In genomic region chr5:113799691-113800090, GRCm38 (mm10) we compare ENCODE assay signal across 8 mouse cellular contexts. TPM values are rescaled to one million over a fixed set of nuclear protein-coding genes. Genes with fewer than 3 reads are reported as not detected.
A peak's percentile ranks its signal among the peaks of the same experiment; 100 is the strongest.
DNase-seq lines count a peak whose midpoint lies in the region; ATAC-seq and TF ChIP-seq lines count a peak whose summit lies in the region.
"Had no signal": no experiment of that assay in that cellular context is flagged by ENCODE, and none has a peak within 500 bp of the region (broad histone marks: within the 10 kb centered on the region; RNA-seq: fewer than 3 reads in every experiment).

No protein-coding gene starts in this region.

- H3K27me3 ChIP-seq in liver, adult 2 months (ENCODE audit: control insufficient read depth, insufficient read depth, low read length): no peaks in the 10 kb centered on the region
- H3K27me3 ChIP-seq in embryonic facial prominence, embryonic 12.5 days: no peaks in the 10 kb centered on the region
- no peaks in the 10 kb centered on the region for H3K27me3 ChIP-seq in hindbrain, postnatal 0 days (ENCODE audit: insufficient read depth, low read length)
- no peaks in the 10 kb centered on the region for H3K27me3 ChIP-seq in neural tube, embryonic 14.5 days (ENCODE audit: control insufficient read depth, insufficient read depth, low read length)

- no peak overlapping the region for H3K27ac ChIP-seq in liver, adult 2 months (replicated peaks; ENCODE audit: insufficient read depth, low read depth, low read length)
- H3K27ac ChIP-seq in embryonic facial prominence, embryonic 12.5 days: peak overlapping the region; percentile 91
- no peak overlapping the region for H3K27ac ChIP-seq in hindbrain, postnatal 0 days
- H3K27ac ChIP-seq in neural tube, embryonic 14.5 days (ENCODE audit: low read depth, low read length): peak overlapping the region; percentile 57; the same call in 1 of the 2 replicates

- H3K79me2 ChIP-seq in liver, adult 2 months (ENCODE audit: control insufficient read depth, insufficient read depth, low read length): no peaks in the 10 kb centered on the region

- peak overlapping the region; percentile 26; the same call in 1 of the 2 replicates for H3K4me3 ChIP-seq in liver, adult 2 months (ENCODE audit: insufficient read depth, low read depth, low read length)
- peak overlapping the region; percentile 59 for H3K4me3 ChIP-seq in embryonic facial prominence, embryonic 12.5 days
- H3K4me3 ChIP-seq in hindbrain, postnatal 0 days (ENCODE audit: low read length): no peak overlapping the region
- H3K4me3 ChIP-seq in neural tube, embryonic 14.5 days (ENCODE audit: low read depth, low read length): no peak overlapping the region

- no peak for ATAC-seq in embryonic facial prominence, embryonic 12.5 days (ENCODE audit: insufficient number of reproducible peaks, insufficient read depth, low FRiP score, low TSS enrichment)
- peak; percentile 27; the same call in 1 of the 2 replicates for ATAC-seq in hindbrain, postnatal 0 days
- no peak for ATAC-seq in neural tube, embryonic 14.5 days (ENCODE audit: low read depth)

- DNase-seq in liver, adult 2 months (ENCODE audit: extremely low read depth, low read depth, low spot score): no peak
- DNase-seq in liver: no peak
- DNase-seq in hindbrain, postnatal 0 days (ENCODE audit: low spot score): no peak
- DNase-seq in cerebellum, postnatal 4 days (ENCODE audit: low spot score in 2 of 2): no peak
- no peak for DNase-seq in urinary bladder, postnatal 25 days (ENCODE audit: low spot score)
- DNase-seq: cerebellum, postnatal 36 days had no signal

- no peak for TF ChIP-seq POLR2A in liver, adult 2 months (IDR thresholded peaks at IDR 0.05; ENCODE audit: extremely low read depth, insufficient read depth, low read length)

- no peaks in the 10 kb centered on the region for H3K36me3 ChIP-seq in liver, adult 2 months (ENCODE audit: control insufficient read depth, insufficient read depth, low read length)
- H3K36me3 ChIP-seq in embryonic facial prominence, embryonic 12.5 days: peaks cover 10% of the 10 kb centered on the region
- H3K36me3 ChIP-seq in hindbrain, postnatal 0 days (ENCODE audit: insufficient read depth, low read length): no peaks in the 10 kb centered on the region
- no peaks in the 10 kb centered on the region for H3K36me3 ChIP-seq in neural tube, embryonic 14.5 days (ENCODE audit: control insufficient read depth, insufficient read depth, low read length)

- peak overlapping the region; percentile 75 for H3K4me2 ChIP-seq in embryonic facial prominence, embryonic 12.5 days (replicated peaks)
- no peak overlapping the region; the same call in 1 of the 2 replicates for H3K4me2 ChIP-seq in hindbrain, postnatal 0 days (ENCODE audit: low read depth, low read length)
- H3K4me2 ChIP-seq in neural tube, embryonic 14.5 days (ENCODE audit: low read depth, low read length): 0 out of 2 replicates have a peak overlapping the region, but pooled peaks have one; percentile 6

- H3K9me3 ChIP-seq in embryonic facial prominence, embryonic 12.5 days: no peaks in the 10 kb centered on the region
- H3K9me3 ChIP-seq in hindbrain, postnatal 0 days (ENCODE audit: low read length): no peaks in the 10 kb centered on the region
- H3K9me3 ChIP-seq in neural tube, embryonic 14.5 days (ENCODE audit: control insufficient read depth, low read length): no peaks in the 10 kb centered on the region

- no peak overlapping the region for H3K9ac ChIP-seq in liver, adult 2 months (ENCODE audit: low read depth, low read length)
- H3K9ac ChIP-seq in embryonic facial prominence, embryonic 12.5 days: peak overlapping the region; percentile 34
- no peak overlapping the region for H3K9ac ChIP-seq in hindbrain, postnatal 0 days (replicated peaks; ENCODE audit: low read length)
- H3K9ac ChIP-seq in neural tube, embryonic 14.5 days (replicated peaks; ENCODE audit: low read depth, low read length): no peak overlapping the region

- no peaks in the 10 kb centered on the region for H3K4me1 ChIP-seq in liver, adult 2 months (ENCODE audit: control insufficient read depth, insufficient read depth, low read length)
- H3K4me1 ChIP-seq in embryonic facial prominence, embryonic 12.5 days: peaks cover 53% of the 10 kb centered on the region
- no peaks in the 10 kb centered on the region for H3K4me1 ChIP-seq in hindbrain, postnatal 0 days (ENCODE audit: insufficient read depth, low read length)
- H3K4me1 ChIP-seq in neural tube, embryonic 14.5 days (ENCODE audit: control insufficient read depth, insufficient read depth, low read length): peaks cover 5% of the 10 kb centered on the region

- WGBS in liver, adult 2 months: 59% methylated on average over 5 of the region's 5 CpGs
- WGBS in embryonic facial prominence, embryonic 12.5 days: 19% methylated on average over 5 of the region's 5 CpGs
- WGBS in hindbrain, postnatal 0 days: 41% methylated on average over 5 of the region's 5 CpGs
- 47% methylated on average over 5 of the region's 5 CpGs for WGBS in neural tube, embryonic 14.5 days

- TF ChIP-seq CTCF in liver, adult 2 months (IDR thresholded peaks at IDR 0.05; ENCODE audit: low read depth, low read length): no peak
- TF ChIP-seq CTCF in hindbrain, postnatal 0 days (IDR thresholded peaks at IDR 0.05; ENCODE audit: low read depth): no peak

RNA-seq across cellular contexts. Expression of gene Tmem119, which starts 0.6 kb away (rescaled TPM):
- total RNA-seq in liver, adult 2 months (2014; rRNA removed): 0.27 and 0.46 TPM in 2 replicates
- polyA plus RNA-seq in liver, adult 2 months (2012; rRNA removed): 0.73 and 0.83 TPM in 2 replicates
- 116 and 118 TPM in 2 replicates for polyA plus RNA-seq in embryonic facial prominence, embryonic 12.5 days (2016; fragmentation: Nextera tagmentation; extraction: Ambion mirVana)
- total RNA-seq in hindbrain, postnatal 0 days (2014; rRNA removed): 5.2 and 9.2 TPM in 2 replicates
- 7.3 and 7.6 TPM in 2 replicates for polyA plus RNA-seq in hindbrain, postnatal 0 days (2015; fragmentation: Nextera tagmentation; extraction: Ambion mirVana)
- 0.99 and 5.2 TPM in 2 replicates for polyA plus RNA-seq in neural tube, embryonic 14.5 days (2014; fragmentation: Nextera tagmentation; extraction: Ambion mirVana)

RNA-seq across cellular contexts. Expression of gene Iscu, which starts 27.1 kb away (rescaled TPM):
- 121 and 133 TPM in 2 replicates for total RNA-seq in liver, adult 2 months (2014; rRNA removed)
- 104 and 121 TPM in 2 replicates for polyA plus RNA-seq in liver, adult 2 months (2012; rRNA removed)
- polyA plus RNA-seq in embryonic facial prominence, embryonic 12.5 days (2016; fragmentation: Nextera tagmentation; extraction: Ambion mirVana): 109 and 111 TPM in 2 replicates
- 53.5 and 77.9 TPM in 2 replicates for total RNA-seq in hindbrain, postnatal 0 days (2014; rRNA removed)
- polyA plus RNA-seq in hindbrain, postnatal 0 days (2015; fragmentation: Nextera tagmentation; extraction: Ambion mirVana): 111 and 122 TPM in 2 replicates
- polyA plus RNA-seq in neural tube, embryonic 14.5 days (2014; fragmentation: Nextera tagmentation; extraction: Ambion mirVana): 79.5 and 91.3 TPM in 2 replicates

RNA-seq across cellular contexts. Expression of gene Sart3, which starts 27.4 kb away (rescaled TPM):
- 6.0 and 7.7 TPM in 2 replicates for total RNA-seq in liver, adult 2 months (2014; rRNA removed)
- 6.3 and 9.0 TPM in 2 replicates for polyA plus RNA-seq in liver, adult 2 months (2012; rRNA removed)
- polyA plus RNA-seq in embryonic facial prominence, embryonic 12.5 days (2016; fragmentation: Nextera tagmentation; extraction: Ambion mirVana): 87.8 and 88.3 TPM in 2 replicates
- 34.7 and 45.6 TPM in 2 replicates for total RNA-seq in hindbrain, postnatal 0 days (2014; rRNA removed)
- 24.8 and 26.4 TPM in 2 replicates for polyA plus RNA-seq in hindbrain, postnatal 0 days (2015; fragmentation: Nextera tagmentation; extraction: Ambion mirVana)
- polyA plus RNA-seq in neural tube, embryonic 14.5 days (2014; fragmentation: Nextera tagmentation; extraction: Ambion mirVana): 33.7 and 37.1 TPM in 2 replicates

RNA-seq across cellular contexts. Expression of gene Selplg, which starts 32.8 kb away (rescaled TPM):
- total RNA-seq in liver, adult 2 months (2014; rRNA removed): 1.1 and 2.3 TPM in 2 replicates
- 5.4 and 6.2 TPM in 2 replicates for polyA plus RNA-seq in liver, adult 2 months (2012; rRNA removed)
- polyA plus RNA-seq in embryonic facial prominence, embryonic 12.5 days (2016; fragmentation: Nextera tagmentation; extraction: Ambion mirVana): 1.5 and 1.9 TPM in 2 replicates
- 2.8 and 4.1 TPM in 2 replicates for total RNA-seq in hindbrain, postnatal 0 days (2014; rRNA removed)
- polyA plus RNA-seq in hindbrain, postnatal 0 days (2015; fragmentation: Nextera tagmentation; extraction: Ambion mirVana): 1.8 and 2.2 TPM in 2 replicates
- 1.8 and 2.5 TPM in 2 replicates for polyA plus RNA-seq in neural tube, embryonic 14.5 days (2014; fragmentation: Nextera tagmentation; extraction: Ambion mirVana)

Comparison
In these comparisons a context has a peak if more than half of its experiments do, and no peak if none do; other contexts are left out.
1. H3K27ac ChIP-seq: peak in embryonic facial prominence, embryonic 12.5 days (single experiment) and neural tube, embryonic 14.5 days (single experiment); none in liver, adult 2 months (single experiment) and hindbrain, postnatal 0 days (single experiment).
2. H3K4me3 ChIP-seq: peak in liver, adult 2 months (single experiment) and embryonic facial prominence, embryonic 12.5 days (single experiment); none in hindbrain, postnatal 0 days (single experiment) and neural tube, embryonic 14.5 days (single experiment).
3. RNA of gene Tmem119, which starts 0.6 kb away (polyA plus RNA-seq): 116 to 118 TPM in embryonic facial prominence, embryonic 12.5 days; 7.3 to 7.6 TPM in hindbrain, postnatal 0 days, 0.99 to 5.2 TPM in neural tube, embryonic 14.5 days and 0.73 to 0.83 TPM in liver, adult 2 months; every median in the first group is over 10 times any median in the second.